Mouse (Mus musculus): Measurements from ENCODE around the gene H1f0. TPM values are rescaled to one million over a fixed set of nuclear protein-coding genes. Genes with fewer than 3 reads are reported as not detected.

H1f0 gene
- polyA plus RNA-seq, 1 experiment from 2014 or later: 576 TPM

DNA sequence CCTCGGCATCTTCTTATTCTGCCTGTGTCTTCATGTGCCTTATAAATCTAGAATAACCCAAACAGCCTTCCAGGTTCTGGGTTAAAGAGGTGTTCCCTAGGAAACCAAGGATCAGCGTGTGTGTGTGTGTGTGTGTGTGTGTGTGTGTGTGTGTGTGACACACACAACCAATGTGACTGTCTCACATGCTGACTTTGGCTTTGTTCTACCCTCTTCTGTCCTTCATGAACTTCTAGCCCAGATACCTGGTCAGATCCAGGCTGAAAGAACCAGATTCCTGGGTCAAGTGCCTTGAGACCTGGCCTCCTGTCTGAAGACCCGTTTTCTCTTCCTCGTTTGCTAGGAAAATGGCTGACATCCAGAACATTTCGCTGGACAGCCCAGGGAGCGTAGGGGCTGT is 13.3 kb downstream of the H1f0 start, which contains the start of gene Galr3:
TSS of gene Galr3 (plus strand) at position 301 of the 400 bp plus-strand sequence.
- Histone ChIP-seq H3K4me1 (replicated peaks; ENCODE audit: control insufficient read depth, insufficient read depth, low read length) (peaks cover 18% of the 10 kb centered on the region), H3K27me3 (ENCODE audit: control insufficient read depth, insufficient read depth, low read depth, low read length) (peaks cover 36% of the 10 kb centered on the region), H3K27ac (ENCODE audit: low read length) (no peak within 1 kb of the TSS), H3K4me3 (ENCODE audit: low read length) (peak within 1 kb of the TSS; percentile 59), H3K4me2 (ENCODE audit: low read depth, low read length) (peak within 1 kb of the TSS; percentile 99), H3K36me3 (ENCODE audit: control insufficient read depth, insufficient read depth, low read length) (no peaks in the 10 kb centered on the region), H3K9ac (ENCODE audit: low read length) (peak within 1 kb of the TSS; percentile 62), H3K9me3 (ENCODE audit: control insufficient read depth, low read length) (no peaks in the 10 kb centered on the region)
- ATAC-seq (ENCODE audit: low read depth): no peak
- WGBS: 67% methylated on average over 6 of the region's 6 CpGs

DNA sequence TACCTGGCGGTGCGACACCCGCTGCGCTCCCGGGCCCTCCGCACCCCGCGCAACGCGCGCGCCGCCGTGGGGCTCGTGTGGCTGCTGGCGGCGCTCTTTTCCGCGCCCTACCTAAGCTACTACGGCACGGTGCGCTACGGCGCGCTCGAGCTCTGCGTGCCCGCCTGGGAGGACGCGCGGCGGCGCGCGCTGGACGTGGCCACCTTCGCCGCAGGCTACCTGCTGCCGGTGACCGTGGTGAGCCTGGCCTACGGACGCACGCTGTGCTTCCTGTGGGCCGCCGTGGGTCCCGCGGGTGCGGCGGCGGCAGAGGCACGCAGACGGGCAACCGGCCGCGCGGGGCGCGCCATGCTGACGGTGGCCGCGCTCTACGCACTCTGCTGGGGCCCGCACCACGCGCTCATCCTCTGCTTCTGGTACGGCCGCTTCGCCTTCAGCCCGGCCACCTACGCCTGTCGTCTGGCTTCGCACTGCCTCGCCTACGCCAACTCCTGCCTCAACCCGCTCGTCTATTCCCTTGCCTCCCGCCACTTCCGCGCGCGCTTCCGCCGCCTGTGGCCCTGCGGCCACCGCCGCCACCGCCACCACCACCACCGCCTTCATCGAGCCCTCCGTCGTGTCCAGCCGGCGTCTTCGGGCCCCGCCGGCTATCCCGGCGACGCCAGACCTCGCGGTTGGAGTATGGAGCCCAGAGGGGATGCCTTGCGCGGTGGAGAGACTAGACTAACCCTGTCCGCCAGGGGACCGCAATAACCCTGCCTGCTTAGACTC is 14.7 kb downstream of the H1f0 start:
- peaks cover 36% of the 10 kb centered on the region for H3K27me3 ChIP-seq (ENCODE audit: control insufficient read depth, insufficient read depth, low read depth, low read length)
- H3K27ac ChIP-seq (ENCODE audit: low read length): no peak overlapping the region
- H3K4me3 ChIP-seq (ENCODE audit: low read length): peak overlapping the region; percentile 59
- H3K9me3 ChIP-seq (ENCODE audit: control insufficient read depth, low read length): no peaks in the 10 kb centered on the region
- peaks cover 17% of the 10 kb centered on the region for H3K4me1 ChIP-seq (replicated peaks; ENCODE audit: control insufficient read depth, insufficient read depth, low read length)
- peak overlapping the region; percentile 99 for H3K4me2 ChIP-seq (ENCODE audit: low read depth, low read length)
- WGBS: under 1% methylated on average over 81 of the region's 105 CpGs
- H3K9ac ChIP-seq (ENCODE audit: low read length): peak overlapping the region; percentile 62
- ATAC-seq (ENCODE audit: low read depth): peak; percentile 34; the same call in 1 of the 2 replicates
- H3K36me3 ChIP-seq (ENCODE audit: control insufficient read depth, insufficient read depth, low read length): no peaks in the 10 kb centered on the region

DNA sequence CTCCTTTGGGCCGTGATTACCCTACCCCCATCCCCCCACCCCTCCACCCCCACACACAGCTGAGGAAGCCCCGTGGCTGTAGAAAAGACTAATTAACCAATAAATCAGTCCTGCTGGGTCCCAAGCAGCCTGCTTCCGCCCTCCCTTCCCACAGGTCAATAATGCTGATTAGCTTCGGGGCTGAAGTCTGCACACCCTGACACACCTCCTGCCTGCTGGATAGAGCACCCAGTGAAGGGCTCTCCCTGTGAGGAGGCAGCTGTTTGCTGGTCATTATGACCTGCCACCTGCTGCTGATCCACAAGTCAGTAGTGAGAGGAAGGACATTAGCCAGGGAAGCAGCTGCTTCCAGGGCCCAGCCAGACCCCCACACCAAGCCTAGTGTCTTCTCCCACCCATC is 16.6 kb downstream of the H1f0 start:
- Histone ChIP-seq H3K4me3 (ENCODE audit: low read length) (no peak overlapping the region), H3K4me1 (replicated peaks; ENCODE audit: control insufficient read depth, insufficient read depth, low read length) (peaks cover 16% of the 10 kb centered on the region), H3K9me3 (ENCODE audit: control insufficient read depth, low read length) (no peaks in the 10 kb centered on the region), H3K4me2 (ENCODE audit: low read depth, low read length) (no peak overlapping the region), H3K36me3 (ENCODE audit: control insufficient read depth, insufficient read depth, low read length) (no peaks in the 10 kb centered on the region), H3K27ac (ENCODE audit: low read length) (no peak overlapping the region), H3K9ac (ENCODE audit: low read length) (no peak overlapping the region), H3K27me3 (ENCODE audit: control insufficient read depth, insufficient read depth, low read depth, low read length) (peaks cover 33% of the 10 kb centered on the region)
- WGBS: 24% methylated on average over 4 of the region's 4 CpGs
- no peak for ATAC-seq (ENCODE audit: low read depth)

DNA sequence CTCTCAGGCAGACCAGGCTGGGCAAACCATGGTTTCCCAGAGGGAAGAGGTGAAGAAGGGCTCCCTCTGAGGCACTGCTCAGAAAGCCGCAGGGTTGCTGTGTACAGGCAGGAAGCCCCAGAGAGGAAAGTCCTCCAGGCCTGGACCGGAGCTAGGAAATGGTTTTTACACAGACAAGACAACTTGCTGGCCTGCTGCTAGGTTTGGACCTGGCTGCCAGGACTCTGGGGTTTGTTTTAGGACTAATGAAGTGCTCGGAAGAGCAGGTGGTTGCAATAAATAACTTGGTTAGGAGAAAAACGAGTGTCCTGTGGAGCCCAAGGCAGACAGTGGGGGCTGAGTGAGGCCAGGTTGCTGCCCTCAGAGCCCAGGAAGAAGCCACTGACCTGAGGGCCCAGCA is 19.9 kb downstream of the H1f0 start:
- Histone ChIP-seq H3K4me1 (replicated peaks; ENCODE audit: control insufficient read depth, insufficient read depth, low read length) (peaks cover 7% of the 10 kb centered on the region), H3K36me3 (ENCODE audit: control insufficient read depth, insufficient read depth, low read length) (peaks cover 4% of the 10 kb centered on the region; the same call in 1 of the 2 replicates), H3K27me3 (ENCODE audit: control insufficient read depth, insufficient read depth, low read depth, low read length) (peaks cover 10% of the 10 kb centered on the region), H3K4me3 (ENCODE audit: low read length) (no peak overlapping the region), H3K4me2 (ENCODE audit: low read depth, low read length) (no peak overlapping the region), H3K9me3 (ENCODE audit: control insufficient read depth, low read length) (no peaks in the 10 kb centered on the region), H3K9ac (ENCODE audit: low read length) (no peak overlapping the region), H3K27ac (ENCODE audit: low read length) (no peak overlapping the region)
- WGBS: 57% methylated on average over 4 of the region's 4 CpGs
- ATAC-seq (ENCODE audit: low read depth): no peak

DNA sequence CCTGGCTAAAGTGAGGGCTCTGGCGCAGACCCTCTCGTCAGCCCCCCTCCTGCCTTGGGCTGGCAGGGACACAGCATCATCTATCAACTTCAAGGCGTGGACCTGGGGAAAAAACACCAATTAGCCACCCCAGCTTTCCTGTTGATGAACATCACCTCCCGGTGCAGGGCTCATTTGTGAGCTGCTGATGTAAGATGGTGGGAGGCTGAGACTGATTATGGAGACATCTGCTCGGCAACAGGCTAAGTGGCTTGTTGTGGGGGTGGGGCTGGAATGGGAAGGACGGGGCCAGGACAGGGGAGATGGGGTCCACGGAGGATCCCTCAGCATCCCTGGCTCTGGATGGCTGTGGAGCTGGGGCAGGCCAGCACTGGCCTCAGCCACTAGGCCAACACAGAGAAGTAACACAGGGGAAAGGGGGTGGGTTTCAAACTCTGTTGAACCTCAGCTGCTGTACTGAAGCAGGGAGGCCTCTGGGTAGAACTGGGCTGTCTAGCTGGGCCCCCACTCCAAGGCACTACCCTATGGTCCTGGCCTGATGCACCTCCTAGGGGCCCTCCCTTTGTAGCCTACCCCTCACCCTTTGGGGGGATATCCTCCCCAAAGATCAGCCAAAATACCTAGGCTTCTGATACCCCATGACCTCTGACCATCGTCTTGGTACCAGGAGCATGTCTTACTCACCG is 22.1 kb downstream of the H1f0 start:
- H3K9me3 ChIP-seq (ENCODE audit: control insufficient read depth, low read length): no peaks in the 10 kb centered on the region
- ATAC-seq (ENCODE audit: low read depth): no peak
- WGBS: 48% methylated on average over 9 of the region's 9 CpGs
- H3K36me3 ChIP-seq (ENCODE audit: control insufficient read depth, insufficient read depth, low read length): peaks cover 22% of the 10 kb centered on the region
- H3K4me1 ChIP-seq (replicated peaks; ENCODE audit: control insufficient read depth, insufficient read depth, low read length): peaks cover 5% of the 10 kb centered on the region
- H3K9ac ChIP-seq (ENCODE audit: low read length): no peak overlapping the region
- no peak overlapping the region for H3K27ac ChIP-seq (ENCODE audit: low read length)
- H3K4me3 ChIP-seq (ENCODE audit: low read length): no peak overlapping the region
- no peaks in the 10 kb centered on the region for H3K27me3 ChIP-seq (ENCODE audit: control insufficient read depth, insufficient read depth, low read depth, low read length)
- H3K4me2 ChIP-seq (ENCODE audit: low read depth, low read length): no peak overlapping the region

DNA sequence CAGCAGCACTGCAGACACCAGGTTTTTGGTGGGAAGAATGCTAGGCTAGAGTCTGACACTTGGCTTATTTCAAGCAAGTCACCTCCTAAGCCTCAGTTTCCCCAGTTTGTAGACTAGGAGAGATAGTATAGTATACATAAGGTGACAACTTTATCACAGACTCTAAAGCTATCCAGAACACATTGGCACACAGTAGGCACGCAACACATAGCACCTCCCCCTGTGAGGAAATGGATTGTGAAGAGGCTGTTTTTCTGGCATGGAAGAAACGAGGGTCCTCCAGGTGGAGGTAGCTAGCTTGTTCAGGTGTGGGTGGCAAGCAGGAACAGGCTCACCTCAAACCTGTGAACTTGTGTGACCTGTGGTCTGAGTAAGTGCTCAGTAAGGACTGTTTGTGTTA is 22.7 kb downstream of the H1f0 start:
- Histone ChIP-seq H3K36me3 (ENCODE audit: control insufficient read depth, insufficient read depth, low read length) (peaks cover 28% of the 10 kb centered on the region), H3K27ac (ENCODE audit: low read length) (peak overlapping the region; percentile 74), H3K4me2 (ENCODE audit: low read depth, low read length) (no peak overlapping the region), H3K27me3 (ENCODE audit: control insufficient read depth, insufficient read depth, low read depth, low read length) (no peaks in the 10 kb centered on the region), H3K9ac (ENCODE audit: low read length) (no peak overlapping the region), H3K4me1 (replicated peaks; ENCODE audit: control insufficient read depth, insufficient read depth, low read length) (peaks cover 5% of the 10 kb centered on the region), H3K4me3 (ENCODE audit: low read length) (no peak overlapping the region), H3K9me3 (ENCODE audit: control insufficient read depth, low read length) (no peaks in the 10 kb centered on the region)
- 48% methylated on average over 2 of the region's 2 CpGs for WGBS
- no peak; the same call in 1 of the 2 replicates for ATAC-seq (ENCODE audit: low read depth)

DNA sequence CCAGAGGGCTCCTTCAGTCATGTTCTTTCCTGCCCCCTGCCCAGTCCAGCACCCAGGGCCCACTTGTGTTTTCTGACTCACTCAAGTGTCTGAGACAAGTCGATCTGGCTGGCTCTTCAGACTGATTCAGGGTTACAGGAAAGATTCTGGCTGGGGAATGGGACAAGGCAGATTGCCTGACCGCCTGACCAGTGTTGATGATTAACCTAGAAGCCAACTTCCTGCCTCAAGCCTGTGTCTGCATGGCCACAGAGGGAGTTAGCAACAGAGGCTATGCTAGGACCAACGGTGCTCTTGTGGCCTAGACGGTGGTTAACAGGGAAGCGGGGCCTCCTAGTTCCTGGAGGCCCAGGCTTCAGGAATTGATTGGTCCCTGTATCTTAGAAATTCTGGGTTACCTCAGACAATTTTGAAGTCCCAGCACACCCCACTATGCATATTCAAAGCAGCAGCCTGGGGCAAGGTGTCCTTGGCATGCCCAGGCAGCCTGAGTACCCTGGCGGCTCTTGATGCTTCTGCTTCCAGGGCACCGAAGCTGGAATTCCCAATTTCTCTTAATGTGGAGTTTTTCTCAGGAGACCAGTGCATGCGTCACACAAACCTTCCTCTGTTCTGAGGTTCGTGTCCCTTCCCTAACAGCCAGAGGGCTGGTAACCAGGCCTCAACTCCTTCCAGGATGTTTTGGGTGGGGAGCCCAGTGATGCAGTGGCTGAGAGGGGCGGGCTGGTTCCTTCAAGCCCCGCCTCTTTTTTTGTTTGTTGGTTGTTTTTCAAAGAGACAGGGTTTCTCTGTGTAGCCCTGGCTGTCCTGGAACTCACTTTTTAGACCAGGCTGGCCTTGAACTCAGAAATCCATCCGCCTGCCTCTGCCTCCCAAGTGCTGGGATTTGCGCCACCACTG is 23.5 kb downstream of the H1f0 start:
- Histone ChIP-seq H3K4me2 (ENCODE audit: low read depth, low read length) (no peak overlapping the region), H3K4me1 (replicated peaks; ENCODE audit: control insufficient read depth, insufficient read depth, low read length) (peaks cover 5% of the 10 kb centered on the region), H3K27me3 (ENCODE audit: control insufficient read depth, insufficient read depth, low read depth, low read length) (no peaks in the 10 kb centered on the region), H3K9ac (ENCODE audit: low read length) (no peak overlapping the region), H3K9me3 (ENCODE audit: control insufficient read depth, low read length) (no peaks in the 10 kb centered on the region), H3K36me3 (ENCODE audit: control insufficient read depth, insufficient read depth, low read length) (peaks cover 31% of the 10 kb centered on the region), H3K4me3 (ENCODE audit: low read length) (no peak overlapping the region), H3K27ac (ENCODE audit: low read length) (peak overlapping the region; percentile 74)
- ATAC-seq (ENCODE audit: low read depth): peak; percentile 56
- WGBS: 55% methylated on average over 13 of the region's 13 CpGs

DNA sequence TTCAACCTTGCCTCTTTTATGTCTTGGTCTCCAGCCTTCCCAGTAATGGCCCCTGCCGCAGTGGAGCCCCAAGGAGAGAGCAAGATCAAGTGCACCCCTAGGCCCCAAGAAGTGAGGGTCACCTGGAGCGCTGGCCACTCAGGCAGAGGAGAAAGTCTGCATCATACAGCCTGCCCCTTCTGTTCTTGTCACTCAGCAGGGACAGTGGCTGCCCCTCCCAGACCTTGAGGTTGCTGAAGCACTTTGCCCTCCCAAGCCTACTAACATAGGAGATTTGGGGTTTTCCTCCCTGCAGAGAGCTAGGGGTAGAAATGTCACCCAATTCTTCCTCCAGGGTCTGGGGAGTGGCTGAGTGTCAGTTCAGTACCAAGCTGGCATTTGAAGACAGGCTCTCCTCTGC is 24.1 kb downstream of the H1f0 start:
- ATAC-seq (ENCODE audit: low read depth): no peak
- Histone ChIP-seq H3K27ac (ENCODE audit: low read length) (peak overlapping the region; percentile 74; the same call in 1 of the 2 replicates), H3K27me3 (ENCODE audit: control insufficient read depth, insufficient read depth, low read depth, low read length) (no peaks in the 10 kb centered on the region), H3K4me2 (ENCODE audit: low read depth, low read length) (no peak overlapping the region), H3K4me3 (ENCODE audit: low read length) (no peak overlapping the region), H3K9me3 (ENCODE audit: control insufficient read depth, low read length) (no peaks in the 10 kb centered on the region), H3K36me3 (ENCODE audit: control insufficient read depth, insufficient read depth, low read length) (peaks cover 34% of the 10 kb centered on the region), H3K4me1 (replicated peaks; ENCODE audit: control insufficient read depth, insufficient read depth, low read length) (peaks cover 5% of the 10 kb centered on the region), H3K9ac (ENCODE audit: low read length) (no peak overlapping the region)
- WGBS: 83% methylated on average over 2 of the region's 2 CpGs

DNA sequence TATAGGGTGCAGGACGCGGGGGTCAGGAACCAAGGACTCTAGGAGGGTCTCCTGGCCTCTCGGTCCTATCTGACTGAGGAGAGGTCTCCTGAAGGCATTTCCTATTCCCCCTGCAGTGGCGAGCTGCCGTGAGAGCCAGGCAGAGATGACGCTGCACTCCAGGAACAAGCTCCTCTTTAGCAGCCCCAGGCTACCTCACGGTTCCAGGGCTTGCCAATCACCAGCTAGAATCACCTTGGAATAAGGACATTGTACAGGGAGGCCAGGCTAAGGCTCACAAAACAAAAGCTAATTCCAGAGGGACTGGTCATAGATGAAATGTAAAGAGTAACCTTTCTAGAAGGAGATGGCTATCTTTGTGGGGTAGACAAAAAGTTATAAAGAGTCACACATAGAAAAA is 28.4 kb downstream of the H1f0 start:
- no peak for ATAC-seq (ENCODE audit: low read depth)
- no peaks in the 10 kb centered on the region for H3K27me3 ChIP-seq (ENCODE audit: control insufficient read depth, insufficient read depth, low read depth, low read length)
- H3K27ac ChIP-seq (ENCODE audit: low read length): no peak overlapping the region
- peaks cover 54% of the 10 kb centered on the region for H3K36me3 ChIP-seq (ENCODE audit: control insufficient read depth, insufficient read depth, low read length)
- 86% methylated on average over 7 of the region's 7 CpGs for WGBS
- no peak overlapping the region for H3K4me2 ChIP-seq (ENCODE audit: low read depth, low read length)
- H3K4me3 ChIP-seq (ENCODE audit: low read length): no peak overlapping the region
- H3K9ac ChIP-seq (ENCODE audit: low read length): no peak overlapping the region
- peaks cover 9% of the 10 kb centered on the region for H3K4me1 ChIP-seq (replicated peaks; ENCODE audit: control insufficient read depth, insufficient read depth, low read length)
- H3K9me3 ChIP-seq (ENCODE audit: control insufficient read depth, low read length): no peaks in the 10 kb centered on the region

Data from lung, embryonic 16.5 days (tissue).